Mouse (Mus musculus): ENCODE results near the gene Gm45785. TPM values are rescaled to one million over a fixed set of nuclear protein-coding genes. Genes with fewer than 3 reads are reported as not detected.

Gene Gm45785
- total RNA-seq (2012; rRNA removed) = 0.89 and 1.6 TPM in 2 replicates

- peak; percentile 88 for DNase-seq (ENCODE audit: low read depth, low spot score)
- TF ChIP-seq CHD2 (IDR thresholded peaks at IDR 0.05; ENCODE audit: low read depth, low read length) (no peak), HCFC1 (IDR thresholded peaks at IDR 0.05; ENCODE audit: borderline replicate concordance, insufficient read depth, low read length) (0 out of 2 replicates have a peak, but pooled peaks have one; percentile 53), ZC3H11A (IDR thresholded peaks at IDR 0.05; ENCODE audit: borderline replicate concordance, low read depth, low read length) (no peak)
- Histone ChIP-seq H3K36me3 (ENCODE audit: control insufficient read depth, insufficient read depth, low read length, poor library complexity, severe bottlenecking) (peaks cover 41% of the 10 kb centered on the region), H3K4me3 (ENCODE audit: insufficient read depth in 1 of 2, low read depth in 1 of 2, low read length in 2 of 2, poor library complexity in 1 of 2, severe bottlenecking in 1 of 2) (peak within 1 kb of the TSS; percentile 80 to 83), H3K4me1 (ENCODE audit: control insufficient read depth in 2 of 2, insufficient read depth in 2 of 2, low read length in 2 of 2, poor library complexity in 1 of 2) (peaks cover 8 to 30% of the 10 kb centered on the region in 2 experiments; a peak in 2 of 4 replicates), H3K27ac (ENCODE audit: insufficient read depth, low read depth, low read length, poor library complexity, severe bottlenecking) (peak within 1 kb of the TSS; percentile 90), H3K9me3 (ENCODE audit: control insufficient read depth, insufficient read depth, low read depth, low read length) (no peaks in the 10 kb centered on the region), H3K9ac (ENCODE audit: insufficient read depth, low read depth, low read length, poor library complexity, severe bottlenecking) (peak within 1 kb of the TSS; percentile 91)
- in situ Hi-C loops (cut with MboI; ENCODE audit: low sequenced_read_pairs in 2 of 2, unreplicated experiment in 2 of 2) = no loop called here
Observed at GRCm38 (mm10) chr7:140855860-140856784, at the start of gene Gm45785. TSS of gene Gm45785 (minus strand) at chr7:140856331.

DNA sequence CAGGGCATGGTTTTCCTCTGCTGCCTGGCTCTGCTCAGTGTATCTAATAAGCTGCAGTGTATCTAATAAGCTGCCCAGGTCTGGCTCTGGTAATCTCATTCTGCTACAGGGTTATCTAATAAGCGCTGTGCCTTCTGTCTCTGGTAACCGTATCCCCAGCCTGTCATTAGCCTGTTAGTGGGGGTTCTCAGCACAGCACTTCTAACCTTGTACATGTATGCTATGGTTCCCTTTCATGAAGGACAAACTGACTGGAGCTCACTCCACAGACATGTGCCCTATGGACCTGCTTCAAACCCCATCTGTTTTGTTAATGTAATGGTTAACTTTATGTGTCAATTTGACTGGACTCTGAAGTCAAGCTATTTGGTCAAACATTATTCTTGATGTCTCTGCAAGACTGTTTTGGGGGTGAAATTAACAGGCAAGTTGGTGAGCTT lies 49.5 kb upstream of the Gm45785 start:
- H3K4me1 ChIP-seq (ENCODE audit: control insufficient read depth in 2 of 2, insufficient read depth in 2 of 2, low read length in 2 of 2, poor library complexity in 1 of 2) = peaks cover 5 to 12% of the 10 kb centered on the region in 2 experiments; a peak in 3 of 4 replicates
- no peak overlapping the region for H3K9ac ChIP-seq (ENCODE audit: insufficient read depth, low read depth, low read length, poor library complexity, severe bottlenecking)
- H3K36me3 ChIP-seq (ENCODE audit: control insufficient read depth, insufficient read depth, low read length, poor library complexity, severe bottlenecking) = no peaks in the 10 kb centered on the region
- in situ Hi-C loops (cut with MboI; ENCODE audit: low sequenced_read_pairs in 2 of 2, unreplicated experiment in 2 of 2) = no loop called here
- no peak overlapping the region for H3K4me3 ChIP-seq (ENCODE audit: insufficient read depth in 1 of 2, low read depth in 1 of 2, low read length in 2 of 2, poor library complexity in 1 of 2, severe bottlenecking in 1 of 2)
- TF ChIP-seq HCFC1 (IDR thresholded peaks at IDR 0.05; ENCODE audit: borderline replicate concordance, insufficient read depth, low read length) (no peak), CHD2 (IDR thresholded peaks at IDR 0.05; ENCODE audit: low read depth, low read length) (no peak), ZNF384 (IDR thresholded peaks at IDR 0.05; ENCODE audit: low read depth, low read length) (no peak), ZC3H11A (IDR thresholded peaks at IDR 0.05; ENCODE audit: borderline replicate concordance, low read depth, low read length) (no peak), MAFK (IDR thresholded peaks at IDR 0.05; ENCODE audit: insufficient read depth, low read depth, low read length) (no peak)
- no peak for DNase-seq (ENCODE audit: low read depth, low spot score)
- no peak overlapping the region for H3K27ac ChIP-seq (ENCODE audit: insufficient read depth, low read depth, low read length, poor library complexity, severe bottlenecking)
- no peaks in the 10 kb centered on the region for H3K9me3 ChIP-seq (ENCODE audit: control insufficient read depth, insufficient read depth, low read depth, low read length)

DNA sequence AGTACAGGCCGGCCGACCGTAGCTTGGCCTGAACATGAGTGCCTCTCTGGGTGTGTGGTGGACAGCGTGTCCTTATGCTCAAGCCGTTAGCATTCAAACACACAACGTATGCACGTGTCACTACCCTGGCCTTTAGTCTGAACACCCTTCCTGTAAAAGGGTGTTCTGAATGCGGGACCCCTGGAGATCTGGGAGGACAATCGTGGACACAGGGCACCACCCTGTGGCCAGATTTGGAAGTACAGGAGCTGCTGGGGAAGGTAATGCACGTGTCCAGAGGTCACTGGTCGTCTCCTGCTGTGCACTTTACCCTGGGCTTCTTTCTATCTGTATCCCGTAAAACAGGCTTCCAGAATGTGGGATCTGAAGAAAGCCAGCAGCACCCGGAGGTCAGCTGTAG lies 47.1 kb upstream of the Gm45785 start:
- in situ Hi-C loops (cut with MboI; ENCODE audit: low sequenced_read_pairs in 2 of 2, unreplicated experiment in 2 of 2) = loop anchor here in 1 of 2 experiments (5.0 kb wide), 1 partner anchor 61 kb away; no protein-coding TSS in a partner anchor
- H3K4me3 ChIP-seq (ENCODE audit: insufficient read depth in 1 of 2, low read depth in 1 of 2, low read length in 2 of 2, poor library complexity in 1 of 2, severe bottlenecking in 1 of 2) = no peak overlapping the region

DNA sequence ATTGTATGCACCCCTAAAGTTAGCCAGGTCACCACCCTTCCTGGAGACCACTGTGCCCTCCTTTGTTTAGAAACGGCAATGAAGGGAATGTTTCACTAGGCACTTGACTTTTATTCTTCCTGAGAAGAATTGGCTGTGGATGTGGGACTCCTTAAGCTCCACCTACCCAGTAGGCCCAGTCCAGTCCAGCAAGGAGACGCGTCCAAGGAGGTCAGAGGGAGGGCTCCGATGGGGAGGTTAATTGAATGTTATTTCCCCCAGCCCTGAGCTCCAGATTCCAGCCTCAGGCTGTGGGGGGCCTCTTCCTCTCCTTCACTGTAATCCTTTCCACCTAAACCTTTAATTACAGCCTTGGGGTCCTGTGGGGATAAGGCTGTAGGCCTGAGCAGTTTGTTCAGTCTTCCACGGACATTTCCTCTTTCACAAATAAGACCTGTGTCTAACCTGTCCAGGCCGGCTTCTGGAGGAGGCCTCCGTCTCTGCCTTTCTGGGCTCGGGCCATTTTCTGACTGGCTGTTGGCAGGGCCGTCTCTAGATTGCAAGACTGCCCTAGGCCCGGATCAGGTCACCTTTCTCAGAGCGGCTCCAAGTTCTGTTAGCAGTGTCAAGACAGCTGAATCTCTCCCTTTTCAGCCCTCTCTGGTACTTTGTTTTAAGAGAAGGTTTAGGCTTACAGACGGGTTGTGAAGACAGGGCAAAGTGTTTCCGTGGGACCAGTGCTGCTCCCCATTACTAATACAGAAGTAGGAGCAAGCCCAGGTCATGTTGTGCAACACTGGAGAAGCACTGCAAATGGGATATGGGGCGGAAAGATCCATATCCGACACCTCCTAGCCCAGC lies 46.1 kb upstream of the Gm45785 start:
- peaks cover 17% of the 10 kb centered on the region for H3K36me3 ChIP-seq (ENCODE audit: control insufficient read depth, insufficient read depth, low read length, poor library complexity, severe bottlenecking)
- H3K27ac ChIP-seq (ENCODE audit: insufficient read depth, low read depth, low read length, poor library complexity, severe bottlenecking) = no peak overlapping the region
- H3K9ac ChIP-seq (ENCODE audit: insufficient read depth, low read depth, low read length, poor library complexity, severe bottlenecking) = peak overlapping the region; percentile 3; the same call in 1 of the 2 replicates
- TF ChIP-seq MAFK (IDR thresholded peaks at IDR 0.05; ENCODE audit: insufficient read depth, low read depth, low read length) (no peak), ZNF384 (IDR thresholded peaks at IDR 0.05; ENCODE audit: low read depth, low read length) (no peak), HCFC1 (IDR thresholded peaks at IDR 0.05; ENCODE audit: borderline replicate concordance, insufficient read depth, low read length) (no peak), ZC3H11A (IDR thresholded peaks at IDR 0.05; ENCODE audit: borderline replicate concordance, low read depth, low read length) (no peak), CHD2 (IDR thresholded peaks at IDR 0.05; ENCODE audit: low read depth, low read length) (no peak)
- H3K4me1 ChIP-seq (ENCODE audit: control insufficient read depth in 2 of 2, insufficient read depth in 2 of 2, low read length in 2 of 2, poor library complexity in 1 of 2) = peaks cover 3 to 9% of the 10 kb centered on the region in 2 experiments; a peak in 1 of 4 replicates
- in situ Hi-C loops (cut with MboI; ENCODE audit: low sequenced_read_pairs in 2 of 2, unreplicated experiment in 2 of 2) = loop anchor here in 1 of 2 experiments (5.0 kb wide), 1 partner anchor 60 kb away; no protein-coding TSS in a partner anchor
- DNase-seq (ENCODE audit: low read depth, low spot score) = no peak
- no peak overlapping the region for H3K4me3 ChIP-seq (ENCODE audit: insufficient read depth in 1 of 2, low read depth in 1 of 2, low read length in 2 of 2, poor library complexity in 1 of 2, severe bottlenecking in 1 of 2)
- no peaks in the 10 kb centered on the region for H3K9me3 ChIP-seq (ENCODE audit: control insufficient read depth, insufficient read depth, low read depth, low read length)

More for the DNA sequence above, 47.1 kb upstream of the Gm45785 start:
- H3K27ac ChIP-seq (ENCODE audit: insufficient read depth, low read depth, low read length, poor library complexity, severe bottlenecking) = no peak overlapping the region
- peaks cover 3 to 9% of the 10 kb centered on the region in 2 experiments; a peak in 1 of 4 replicates for H3K4me1 ChIP-seq (ENCODE audit: control insufficient read depth in 2 of 2, insufficient read depth in 2 of 2, low read length in 2 of 2, poor library complexity in 1 of 2)
- H3K9me3 ChIP-seq (ENCODE audit: control insufficient read depth, insufficient read depth, low read depth, low read length) = no peaks in the 10 kb centered on the region
- no peak overlapping the region for H3K9ac ChIP-seq (ENCODE audit: insufficient read depth, low read depth, low read length, poor library complexity, severe bottlenecking)
- peak; percentile 74 for TF ChIP-seq ZC3H11A (IDR thresholded peaks at IDR 0.05; ENCODE audit: borderline replicate concordance, low read depth, low read length)
- no peak for TF ChIP-seq MAFK (IDR thresholded peaks at IDR 0.05; ENCODE audit: insufficient read depth, low read depth, low read length)
- H3K36me3 ChIP-seq (ENCODE audit: control insufficient read depth, insufficient read depth, low read length, poor library complexity, severe bottlenecking) = peaks cover 8% of the 10 kb centered on the region
- DNase-seq (ENCODE audit: low read depth, low spot score) = peak; percentile 83

All from ES-E14 (cell line).